Mouse (Mus musculus) E14TG2a.4 (cell line): ENCODE data around the gene Inpp5b.
A peak's percentile ranks its signal among the peaks of the same experiment; 100 is the strongest.

Experiments
- H3K27me3 ChIP-seq: 2 replicates; pipeline ENCODE4 v1.6.1; 2014; ENCODE audit warnings: low read length, control low read depth; ENCODE audit not compliant: insufficient read depth
- H3K36me3 ChIP-seq: 2 replicates; pipeline ENCODE4 v1.6.1; 2014; ENCODE audit warnings: low read length, control low read depth; ENCODE audit not compliant: insufficient read depth
- H3K4me1 ChIP-seq: replicated peaks from 2 replicates; pipeline ENCODE4 v1.6.1; 2014; ENCODE audit warnings: low read depth, low read length, control low read depth
- H3K4me3 ChIP-seq: replicated peaks from 2 replicates; pipeline ENCODE4 v1.5.1; 2014; ENCODE audit warnings: mild to moderate bottlenecking, low read length
- H3K9me3 ChIP-seq: 2 replicates; pipeline ENCODE4 v1.6.1; 2014; ENCODE audit warnings: low read length, control low read depth
- CTCF ChIP-seq: conservative IDR thresholded peaks from 2 replicates; pipeline ENCODE4 v1.5.1; 2014; ENCODE audit warnings: low read length
- NANOG ChIP-seq: IDR thresholded peaks from 2 replicates; pipeline ENCODE4 v1.6.1; 2014; ENCODE audit warnings: borderline replicate concordance, low read length, mixed read lengths
- POU5F1 ChIP-seq: IDR thresholded peaks from 2 replicates; pipeline ENCODE4 v1.6.1; 2014; ENCODE audit warnings: low read length, borderline replicate concordance

The Inpp5b gene

DNA sequence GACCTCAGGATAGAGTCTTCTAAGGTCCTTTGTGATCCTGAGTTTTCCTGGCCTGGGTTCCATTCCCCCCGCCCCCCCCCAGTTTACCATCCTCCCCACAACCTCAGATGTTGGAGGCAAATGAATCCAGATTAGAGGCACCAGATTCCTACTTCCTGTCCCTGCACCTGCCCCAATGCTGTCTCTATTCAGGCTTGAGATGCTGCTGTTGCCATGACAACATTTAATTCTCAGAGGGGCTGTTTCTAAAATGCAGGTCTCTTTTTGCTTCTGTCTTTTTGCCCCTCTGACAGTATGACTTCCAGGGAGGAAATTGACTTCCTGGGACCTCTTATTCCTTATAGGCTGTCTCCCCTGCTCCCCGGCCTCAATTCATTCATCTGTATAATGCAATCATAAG, 4.7 kb upstream of the Inpp5b start:
- H3K36me3 ChIP-seq, result peaks cover 19% of the 10 kb centered on the region
- H3K27me3 ChIP-seq, result no peaks in the 10 kb centered on the region
- no peak overlapping the region for H3K4me3 ChIP-seq
- H3K9me3 ChIP-seq, result no peaks in the 10 kb centered on the region
- TF ChIP-seq CTCF, result no peak
- TF ChIP-seq POU5F1, result no peak
- no peak for TF ChIP-seq NANOG
- H3K4me1 ChIP-seq, result peaks cover 47% of the 10 kb centered on the region

GRCm38 (mm10) chr4:124737486-124737885, 4.2 kb upstream of the Inpp5b start:
- Histone ChIP-seq H3K4me1 (peaks cover 53% of the 10 kb centered on the region), H3K4me3 (no peak overlapping the region), H3K27me3 (no peaks in the 10 kb centered on the region), H3K36me3 (peaks cover 14% of the 10 kb centered on the region), H3K9me3 (no peaks in the 10 kb centered on the region)
- TF ChIP-seq NANOG (no peak), POU5F1 (no peak), CTCF (no peak; the same call in 1 of the 2 replicates)

DNA sequence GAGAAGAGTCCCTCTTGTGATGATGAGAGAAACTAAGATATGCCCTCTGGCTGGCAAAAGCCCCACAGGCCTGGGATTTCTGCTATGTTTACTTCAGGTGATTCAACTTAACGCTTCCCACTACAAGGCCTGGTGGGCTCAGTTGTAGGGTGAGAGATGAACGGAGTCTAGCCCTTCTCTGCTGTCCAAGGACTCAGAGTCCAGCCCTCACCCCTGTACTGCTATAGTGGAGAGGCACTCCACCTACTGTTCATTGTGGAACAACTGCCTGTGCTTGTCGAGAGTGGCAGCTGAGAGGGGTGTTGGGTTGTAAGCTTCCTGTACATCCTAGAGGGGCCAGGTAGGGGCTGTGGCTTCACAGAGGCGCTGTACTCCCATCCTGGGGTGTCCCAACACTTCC, 3.6 kb upstream of the Inpp5b start:
- Histone ChIP-seq H3K4me1 (peaks cover 57% of the 10 kb centered on the region), H3K36me3 (peaks cover 9% of the 10 kb centered on the region), H3K4me3 (no peak overlapping the region), H3K27me3 (no peaks in the 10 kb centered on the region; the same call in 1 of the 2 replicates), H3K9me3 (no peaks in the 10 kb centered on the region)
- no peak; the same call in 1 of the 2 replicates for TF ChIP-seq CTCF
- TF ChIP-seq POU5F1, result no peak
- TF ChIP-seq NANOG, result no peak

DNA sequence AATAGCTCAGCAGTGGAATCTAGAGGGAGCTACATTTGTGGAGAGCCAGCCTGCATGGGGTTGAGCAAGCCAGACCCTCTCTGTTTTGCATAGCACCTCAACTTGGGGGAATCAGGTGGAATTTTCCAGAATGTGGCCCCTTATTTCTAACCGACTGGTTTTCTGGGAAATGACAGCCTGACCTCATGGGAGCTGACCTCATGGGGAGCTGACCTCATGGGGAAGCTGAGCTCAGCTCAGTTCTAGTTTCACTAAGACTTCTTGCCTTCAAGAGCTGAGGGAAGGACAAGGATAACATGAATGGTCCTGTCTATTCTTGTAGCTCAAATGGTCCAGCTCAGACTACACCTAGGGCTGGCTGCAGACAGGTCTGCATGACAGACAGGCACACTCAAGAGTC, 2.9 kb upstream of the Inpp5b start:
- Histone ChIP-seq H3K9me3 (no peaks in the 10 kb centered on the region), H3K4me3 (no peak overlapping the region), H3K36me3 (peaks cover under 1% of the 10 kb centered on the region), H3K4me1 (peaks cover 57% of the 10 kb centered on the region), H3K27me3 (peaks cover 4% of the 10 kb centered on the region; the same call in 1 of the 2 replicates)
- TF ChIP-seq POU5F1 (no peak), CTCF (no peak), NANOG (no peak)

- TF ChIP-seq CTCF (no peak), POU5F1 (no peak), NANOG (no peak)
- Histone ChIP-seq H3K4me1 (peaks cover 49% of the 10 kb centered on the region), H3K27me3 (peaks cover 14% of the 10 kb centered on the region; the same call in 1 of the 2 replicates), H3K9me3 (no peaks in the 10 kb centered on the region), H3K36me3 (peaks cover 6% of the 10 kb centered on the region; the same call in 1 of the 2 replicates), H3K4me3 (no peak overlapping the region)
Measured at GRCm38 (mm10) chr4:124742839-124743238, 1.2 kb downstream of the Inpp5b start.

- H3K9me3 ChIP-seq, result no peaks in the 10 kb centered on the region
- TF ChIP-seq POU5F1 (no peak), NANOG (no peak), CTCF (no peak)
- H3K4me1 ChIP-seq, result peaks cover 34% of the 10 kb centered on the region
- H3K36me3 ChIP-seq, result peaks cover 6% of the 10 kb centered on the region; the same call in 1 of the 2 replicates
- H3K4me3 ChIP-seq, result no peak overlapping the region
- peaks cover 14% of the 10 kb centered on the region; the same call in 1 of the 2 replicates for H3K27me3 ChIP-seq
Measured at GRCm38 (mm10) chr4:124746577-124746976, 4.9 kb downstream of the Inpp5b start.

DNA sequence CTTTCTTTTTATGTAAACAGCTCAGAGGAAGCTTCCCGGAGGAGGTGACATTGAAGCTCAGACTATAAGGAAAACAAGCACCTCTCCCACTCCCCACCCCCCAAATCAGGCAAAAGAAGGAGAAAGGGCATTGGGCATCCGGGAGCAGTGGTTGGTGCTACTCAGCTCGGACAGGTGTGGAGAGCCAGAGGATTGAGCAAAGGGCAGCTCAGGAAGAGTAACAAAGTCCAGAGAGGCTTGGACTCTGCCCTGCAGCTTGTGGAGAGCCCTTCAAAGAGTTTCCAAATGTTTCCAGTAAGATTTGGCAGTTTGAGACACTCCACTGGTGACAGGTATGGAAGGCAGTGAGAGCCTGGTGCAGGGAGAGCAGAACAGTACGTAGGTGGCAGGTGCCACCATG, 6.2 kb downstream of the Inpp5b start:
- H3K4me1 ChIP-seq, result peaks cover 31% of the 10 kb centered on the region
- H3K36me3 ChIP-seq, result peaks cover 6% of the 10 kb centered on the region; the same call in 1 of the 2 replicates
- H3K9me3 ChIP-seq, result no peaks in the 10 kb centered on the region
- no peak for TF ChIP-seq POU5F1
- TF ChIP-seq NANOG, result no peak
- TF ChIP-seq CTCF, result no peak
- peaks cover 14% of the 10 kb centered on the region; the same call in 1 of the 2 replicates for H3K27me3 ChIP-seq
- H3K4me3 ChIP-seq, result no peak overlapping the region

DNA sequence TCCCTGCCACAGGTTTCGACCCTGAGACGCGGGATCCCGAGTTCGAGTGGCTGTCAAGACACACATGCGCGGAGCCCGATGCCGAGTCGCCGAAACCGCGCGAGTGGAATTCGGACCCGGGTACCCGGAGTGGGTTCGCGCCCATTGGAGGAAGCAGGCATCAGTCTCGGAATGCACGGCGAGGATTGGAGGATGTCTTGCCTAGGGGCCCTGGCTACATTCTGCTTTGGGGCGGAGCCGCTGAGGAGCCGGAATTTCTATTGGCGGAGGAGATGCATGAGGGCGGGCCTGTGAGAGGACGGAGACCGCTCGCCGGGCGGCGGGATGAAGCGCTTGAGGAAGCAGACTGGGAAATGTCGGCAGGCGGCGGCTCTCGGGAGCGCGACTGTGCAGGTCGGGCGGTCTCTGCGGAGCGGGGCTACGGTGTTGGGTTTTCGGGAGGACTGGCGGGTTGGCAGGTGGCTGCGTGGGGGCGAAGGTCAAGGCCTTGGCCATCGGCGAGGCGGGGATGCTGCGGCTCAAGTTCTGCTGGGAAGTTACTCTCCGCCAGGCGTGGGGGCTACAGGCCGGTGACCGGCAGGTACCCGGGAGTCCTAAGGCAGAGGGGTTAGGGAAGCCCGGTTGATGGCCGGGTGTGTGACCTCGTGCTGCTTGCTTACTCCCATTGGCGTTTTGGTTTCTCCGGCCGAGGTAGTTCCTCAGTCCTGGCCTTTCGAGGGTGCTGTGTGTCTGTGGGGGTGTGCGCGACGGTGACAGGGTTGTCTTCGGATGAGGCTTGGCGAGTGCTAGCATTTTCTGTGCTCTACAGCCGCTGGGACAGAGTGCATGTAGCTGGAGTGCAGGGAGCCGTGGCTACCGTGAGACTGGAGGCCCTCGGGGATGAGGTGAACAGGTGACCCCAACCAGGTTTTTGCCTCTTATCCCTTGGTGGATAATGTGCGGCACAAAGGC, 9.9 kb downstream of the Inpp5b start:
- Histone ChIP-seq H3K4me3 (peak overlapping the region; percentile 95), H3K27me3 (no peaks in the 10 kb centered on the region), H3K4me1 (peaks cover 45% of the 10 kb centered on the region), H3K9me3 (no peaks in the 10 kb centered on the region), H3K36me3 (no peaks in the 10 kb centered on the region; the same call in 1 of the 2 replicates)
- TF ChIP-seq POU5F1 (no peak), NANOG (no peak), CTCF (no peak)
